Mouse (Mus musculus): ENCODE data around the gene Sdk2. TPM values are rescaled to one million over a fixed set of nuclear protein-coding genes. Genes with fewer than 3 reads are reported as not detected.

Sdk2 gene
- total RNA-seq, 2 experiments from 2014 or later, result 0.23 to 0.84 TPM

DNA sequence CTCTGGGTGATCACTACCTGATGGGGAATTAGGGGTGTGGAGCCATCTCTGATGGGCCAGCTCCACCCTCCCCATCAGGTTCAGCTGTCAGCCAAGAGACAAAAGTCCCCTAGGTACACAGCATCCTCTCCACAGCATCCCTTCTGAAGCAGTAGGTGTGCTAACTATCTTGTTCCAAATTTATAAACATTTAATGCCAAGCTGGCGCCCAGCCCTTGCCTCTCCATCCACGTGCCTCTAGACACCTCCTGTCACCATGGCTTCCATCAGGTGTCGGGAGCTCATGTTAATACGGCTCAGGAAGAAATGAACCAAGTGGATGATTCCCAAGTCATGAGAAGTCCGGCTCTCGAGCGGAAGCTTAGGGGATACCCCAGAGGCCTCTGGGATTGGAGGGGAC is 62.2 kb downstream of the Sdk2 start:
- Histone ChIP-seq H3K27ac (no peak overlapping the region), H3K4me3 (no peak overlapping the region)
- DNase-seq, result no peak
- intact Hi-C loops (cut with DNase I), result no loop called here
- no peak for TF ChIP-seq CTCF (IDR thresholded peaks at IDR 0.05)

DNA sequence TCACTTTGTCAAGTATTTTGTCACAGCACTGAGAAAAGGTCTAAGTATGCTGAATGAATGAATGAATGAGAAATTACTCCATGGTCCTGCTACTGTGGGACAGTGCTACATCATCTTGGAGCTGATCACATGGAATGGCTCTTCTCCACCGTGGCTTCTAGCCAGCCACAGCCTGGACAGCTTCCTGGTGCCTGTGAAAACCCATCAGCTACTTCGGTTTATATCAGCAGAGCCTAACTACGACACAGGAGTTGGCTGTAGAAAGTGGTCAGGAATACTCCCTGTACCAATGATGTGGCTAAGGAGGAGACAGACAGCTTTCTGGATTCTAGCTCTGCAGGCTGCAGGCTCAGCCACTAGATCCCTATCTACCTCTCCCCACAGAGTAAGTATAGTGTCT is 63.7 kb downstream of the Sdk2 start:
- peak; percentile 38 for DNase-seq
- no peak for TF ChIP-seq CTCF (IDR thresholded peaks at IDR 0.05)
- Histone ChIP-seq H3K27ac (no peak overlapping the region), H3K4me3 (no peak overlapping the region)
- intact Hi-C loops (cut with DNase I), result no loop called here

DNA sequence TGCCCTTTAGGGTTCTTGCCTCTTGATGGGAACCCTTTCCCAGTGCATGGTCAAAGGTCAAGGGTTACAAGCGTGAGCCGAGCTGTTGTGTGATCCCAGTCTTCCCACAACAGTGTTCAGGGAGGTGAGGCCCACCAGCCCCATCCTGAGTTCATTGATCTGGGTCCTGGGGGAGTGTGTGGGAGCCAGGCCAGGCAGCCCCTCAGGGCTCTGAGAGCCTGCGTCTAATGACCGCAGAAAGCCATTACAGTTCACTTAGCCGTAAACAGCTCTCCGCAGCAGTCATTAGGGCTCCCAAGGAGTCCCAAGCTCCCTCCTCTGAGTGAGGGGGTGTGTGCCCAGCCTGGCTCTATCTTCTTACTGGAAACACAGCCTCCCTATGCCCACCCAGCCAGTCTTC is 66.8 kb downstream of the Sdk2 start:
- no peak for TF ChIP-seq CTCF (IDR thresholded peaks at IDR 0.05)
- intact Hi-C loops (cut with DNase I), result no loop called here
- H3K27ac ChIP-seq, result no peak overlapping the region
- DNase-seq, result no peak
- no peak overlapping the region for H3K4me3 ChIP-seq

DNA sequence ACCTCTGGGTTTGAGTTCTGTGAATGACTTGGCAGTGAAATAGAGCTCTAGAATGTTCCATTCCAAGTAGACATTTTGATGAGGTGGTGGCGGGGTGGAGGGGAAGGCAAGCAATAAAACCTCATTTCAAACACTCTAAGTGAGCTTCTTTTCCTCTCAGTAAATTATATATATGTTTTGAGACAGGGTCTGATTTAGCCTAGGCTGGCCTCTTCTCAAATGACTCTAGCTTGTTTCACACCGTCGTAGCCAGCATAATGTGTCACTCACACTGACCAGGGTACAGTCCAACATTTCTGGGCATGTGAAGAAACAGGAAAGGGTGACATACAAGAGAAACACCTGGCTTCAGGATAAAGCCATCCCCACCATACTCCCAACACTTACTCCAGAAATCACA is 68.1 kb downstream of the Sdk2 start:
- no peak for TF ChIP-seq CTCF (IDR thresholded peaks at IDR 0.05)
- no peak overlapping the region for H3K4me3 ChIP-seq
- intact Hi-C loops (cut with DNase I), result no loop called here
- no peak for DNase-seq
- H3K27ac ChIP-seq, result no peak overlapping the region

DNA sequence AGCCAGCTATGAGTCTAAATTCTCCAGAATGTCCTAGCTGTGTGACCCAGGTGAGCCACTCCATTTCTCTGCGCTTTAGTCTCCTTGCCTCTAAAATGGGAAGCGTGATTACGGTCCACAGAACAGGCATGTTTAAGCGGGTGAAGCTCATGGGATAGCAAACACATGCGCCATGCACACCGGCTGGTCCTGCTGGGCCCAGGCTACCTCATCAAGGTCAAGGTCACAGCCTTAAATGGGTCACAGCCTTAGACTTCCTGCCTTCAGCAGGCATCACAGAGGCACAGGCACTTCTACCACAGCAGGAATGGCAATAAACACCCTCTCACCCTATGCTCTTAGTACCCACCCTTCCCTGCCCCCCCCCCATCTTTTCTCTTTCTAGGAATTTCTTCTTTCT is 72.9 kb downstream of the Sdk2 start:
- Histone ChIP-seq H3K27ac (no peak overlapping the region), H3K4me3 (no peak overlapping the region)
- intact Hi-C loops (cut with DNase I), result no loop called here
- no peak for TF ChIP-seq CTCF (IDR thresholded peaks at IDR 0.05)
- DNase-seq, result no peak

DNA sequence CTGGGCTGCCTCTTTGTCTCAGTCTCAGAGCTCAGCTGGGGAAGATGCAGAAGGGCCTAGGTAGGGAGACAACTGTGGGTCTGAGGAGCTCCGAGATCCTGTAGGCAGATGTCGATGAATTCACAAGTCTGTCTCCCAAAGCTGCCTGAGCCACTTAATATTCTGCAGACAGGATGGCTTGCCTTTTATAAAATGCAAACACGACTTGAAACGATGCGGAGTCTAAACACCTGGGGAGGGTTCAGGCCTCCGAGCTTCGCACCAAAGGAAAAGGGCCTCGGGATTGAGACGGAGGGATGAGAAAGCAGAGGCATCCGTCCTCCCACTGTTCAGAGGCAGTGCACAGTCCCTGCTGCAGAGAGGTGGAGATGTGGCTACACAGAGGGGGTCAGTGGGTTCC is 74.0 kb downstream of the Sdk2 start:
- no peak for DNase-seq
- no peak for TF ChIP-seq CTCF (IDR thresholded peaks at IDR 0.05)
- H3K4me3 ChIP-seq, result no peak overlapping the region
- H3K27ac ChIP-seq, result no peak overlapping the region
- intact Hi-C loops (cut with DNase I), result no loop called here

DNA sequence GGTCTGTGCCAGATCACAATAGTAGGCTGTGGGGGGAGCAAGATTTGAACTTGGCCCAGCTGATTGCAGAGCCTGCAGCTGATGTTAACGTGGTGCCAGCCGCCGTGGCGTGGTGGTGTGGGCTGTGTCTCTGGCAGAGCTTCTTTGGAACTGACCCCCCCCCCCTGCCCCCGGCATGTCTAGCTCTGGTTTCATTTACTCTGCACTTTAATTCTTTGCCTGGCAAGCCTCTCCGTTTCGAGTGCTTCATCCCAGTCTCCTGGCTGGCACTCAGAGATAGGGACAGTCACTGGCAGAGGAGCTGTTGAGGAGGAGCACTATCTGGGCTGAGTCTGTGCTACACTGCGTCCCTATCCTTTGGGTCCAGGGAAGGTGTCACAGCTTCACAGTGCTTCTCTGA is 75.0 kb downstream of the Sdk2 start:
- DNase-seq, result peak; percentile 59
- H3K4me3 ChIP-seq, result no peak overlapping the region
- intact Hi-C loops (cut with DNase I), result no loop called here
- no peak for TF ChIP-seq CTCF (IDR thresholded peaks at IDR 0.05)
- no peak overlapping the region for H3K27ac ChIP-seq

DNA sequence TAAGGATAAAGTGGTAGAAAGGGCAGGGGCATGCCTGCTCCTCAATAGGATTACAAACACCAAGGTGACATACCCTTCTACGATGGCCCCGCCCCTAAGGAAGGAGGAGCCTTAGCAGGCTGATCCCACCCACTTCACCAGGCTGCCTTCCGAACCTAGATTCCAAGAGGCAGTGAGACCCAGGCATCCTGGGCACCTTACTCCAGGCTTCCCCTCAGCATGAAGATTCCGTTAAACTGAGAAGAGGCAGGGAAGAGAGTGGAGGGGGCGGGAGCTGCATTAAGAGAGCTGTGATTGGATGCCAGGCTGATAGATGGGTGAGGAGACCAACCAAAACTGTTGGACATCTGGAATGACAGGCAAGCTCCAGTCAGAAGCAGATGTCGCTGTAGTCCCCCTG is 76.4 kb downstream of the Sdk2 start:
- Histone ChIP-seq H3K27ac (no peak overlapping the region), H3K4me3 (peak overlapping the region; percentile 28)
- intact Hi-C loops (cut with DNase I), result no loop called here
- peak; percentile 59 for DNase-seq
- TF ChIP-seq CTCF (IDR thresholded peaks at IDR 0.05), result no peak

DNA sequence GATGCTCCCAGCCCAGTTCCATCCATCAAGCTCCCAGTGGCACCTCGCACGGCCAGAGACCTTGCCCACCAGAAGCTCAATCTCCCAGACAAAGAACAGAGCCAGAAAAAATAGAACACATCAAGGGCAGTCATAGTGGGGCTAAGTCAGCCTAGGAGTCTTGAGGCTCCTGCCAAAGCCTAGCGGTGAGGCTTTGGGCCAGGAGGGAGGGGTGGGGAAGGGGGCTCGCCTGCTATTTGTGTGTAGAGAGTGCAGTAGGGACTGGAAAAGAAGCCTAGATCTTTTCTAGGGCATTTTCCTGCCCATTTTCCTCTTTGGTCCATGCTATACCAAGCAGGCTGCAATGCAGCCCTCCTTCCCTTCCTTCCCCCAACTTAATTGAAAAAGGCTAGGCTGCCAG is 76.8 kb downstream of the Sdk2 start:
- no peak overlapping the region for H3K4me3 ChIP-seq
- intact Hi-C loops (cut with DNase I), result no loop called here
- H3K27ac ChIP-seq, result no peak overlapping the region
- no peak for DNase-seq
- TF ChIP-seq CTCF (IDR thresholded peaks at IDR 0.05), result no peak

DNA sequence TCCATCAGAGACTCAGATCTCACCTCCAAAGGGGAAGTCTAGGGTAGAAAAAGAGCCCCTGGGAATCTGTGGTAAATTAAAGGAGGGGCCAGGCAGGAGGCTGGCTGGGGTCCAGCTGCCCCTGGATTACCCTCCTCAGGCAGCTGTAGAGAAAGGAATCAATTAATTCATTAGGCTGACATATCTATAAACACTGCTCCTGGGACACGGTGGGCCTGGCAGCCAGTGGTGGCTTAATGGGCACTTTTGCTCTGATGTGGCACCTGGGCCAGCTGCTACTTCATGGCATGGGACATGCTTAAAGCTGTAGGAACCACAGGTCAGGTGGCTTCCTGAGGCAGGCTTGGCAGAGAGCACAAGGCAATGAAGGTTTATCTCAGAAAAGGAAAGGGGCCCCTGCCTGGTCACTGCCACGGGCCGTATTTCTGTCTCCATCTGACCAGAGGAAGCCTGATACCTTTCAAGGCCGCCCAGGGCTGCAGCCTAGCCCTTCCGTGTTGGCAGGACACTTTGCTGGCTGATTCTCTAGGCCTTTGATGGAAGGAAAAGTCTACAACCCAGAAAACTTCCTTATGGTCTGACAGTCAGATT is 80.9 kb downstream of the Sdk2 start:
- TF ChIP-seq CTCF (IDR thresholded peaks at IDR 0.05), result no peak
- intact Hi-C loops (cut with DNase I), result no loop called here
- Histone ChIP-seq H3K4me3 (no peak overlapping the region), H3K27ac (no peak overlapping the region)
- no peak for DNase-seq

DNA sequence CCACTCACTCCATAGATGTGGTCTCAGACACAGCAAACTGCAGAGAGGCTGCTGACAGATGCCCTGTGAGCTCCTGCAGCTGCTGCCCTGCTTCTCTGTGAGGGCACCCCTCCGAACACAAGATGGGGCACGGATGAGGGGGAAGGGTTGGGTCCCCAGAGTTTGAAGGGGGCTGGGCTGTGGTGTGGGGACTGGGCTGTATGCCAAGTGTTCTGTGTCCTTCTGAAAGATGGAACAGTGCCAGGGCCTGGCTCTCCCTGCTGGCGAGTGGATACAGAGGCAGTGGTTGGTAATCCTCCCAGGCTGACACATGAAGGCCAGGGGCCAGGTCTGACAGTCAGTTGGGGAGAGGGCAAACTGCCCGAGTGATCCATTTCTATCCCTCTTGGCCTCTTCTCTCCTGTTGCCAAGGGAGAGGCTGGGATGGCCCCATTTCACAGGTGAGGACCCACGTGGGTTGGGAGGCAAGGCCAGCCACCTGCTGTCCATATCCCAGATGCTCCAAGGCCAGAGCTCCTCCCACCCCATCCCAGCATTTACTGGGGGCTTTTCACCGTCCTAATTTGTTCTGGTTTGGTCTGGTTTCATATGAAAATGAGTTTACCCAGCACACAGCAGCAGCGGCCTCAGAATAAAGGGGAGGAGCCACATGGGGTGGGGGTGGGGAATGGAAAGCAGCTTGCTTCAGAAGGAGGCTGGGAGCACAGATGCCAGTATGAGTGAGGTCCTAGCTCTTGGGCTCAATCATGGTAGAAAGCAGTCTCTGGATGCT is 84.9 kb downstream of the Sdk2 start:
- intact Hi-C loops (cut with DNase I), result no loop called here
- no peak overlapping the region for H3K27ac ChIP-seq
- DNase-seq, result no peak
- no peak overlapping the region for H3K4me3 ChIP-seq
- TF ChIP-seq CTCF (IDR thresholded peaks at IDR 0.05), result no peak

DNA sequence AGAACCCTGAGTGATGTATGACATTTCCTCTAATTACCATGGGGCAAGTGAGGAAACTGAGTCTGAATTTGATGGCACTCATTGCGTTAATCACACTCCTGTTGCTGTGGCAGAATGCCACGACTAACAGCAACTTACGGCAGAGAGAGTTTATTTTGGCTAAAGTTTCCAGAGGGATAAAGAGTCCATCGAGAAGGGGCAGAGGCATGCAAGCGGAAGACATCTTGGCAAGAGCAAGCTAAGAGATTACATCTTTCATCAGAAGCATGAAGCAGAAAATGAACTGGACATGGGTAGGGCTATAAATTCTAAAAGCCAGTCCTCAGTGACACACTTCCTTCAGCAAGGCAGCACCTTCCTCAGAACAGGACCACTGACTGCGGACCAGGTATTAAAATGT is 85.8 kb downstream of the Sdk2 start:
- TF ChIP-seq CTCF (IDR thresholded peaks at IDR 0.05), result no peak
- Histone ChIP-seq H3K27ac (no peak overlapping the region), H3K4me3 (no peak overlapping the region)
- DNase-seq, result no peak
- intact Hi-C loops (cut with DNase I), result no loop called here

DNA sequence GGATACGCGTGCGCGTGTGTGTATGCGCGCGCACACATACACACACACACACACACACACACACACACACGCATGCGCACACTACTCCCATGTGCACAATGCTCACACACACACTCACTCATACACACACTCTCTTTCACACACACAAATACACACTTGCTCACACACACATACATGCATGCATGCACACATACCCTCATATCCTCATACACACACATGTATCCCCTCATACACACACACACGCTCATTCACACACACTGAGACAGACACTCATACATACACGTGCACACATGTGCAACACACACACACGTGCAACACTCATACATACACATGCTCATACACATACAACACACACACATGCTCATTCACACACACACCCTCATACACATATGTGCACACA is 88.5 kb downstream of the Sdk2 start:
- DNase-seq, result no peak
- Histone ChIP-seq H3K4me3 (no peak overlapping the region), H3K27ac (no peak overlapping the region)
- TF ChIP-seq CTCF (IDR thresholded peaks at IDR 0.05), result no peak
- intact Hi-C loops (cut with DNase I), result no loop called here

DNA sequence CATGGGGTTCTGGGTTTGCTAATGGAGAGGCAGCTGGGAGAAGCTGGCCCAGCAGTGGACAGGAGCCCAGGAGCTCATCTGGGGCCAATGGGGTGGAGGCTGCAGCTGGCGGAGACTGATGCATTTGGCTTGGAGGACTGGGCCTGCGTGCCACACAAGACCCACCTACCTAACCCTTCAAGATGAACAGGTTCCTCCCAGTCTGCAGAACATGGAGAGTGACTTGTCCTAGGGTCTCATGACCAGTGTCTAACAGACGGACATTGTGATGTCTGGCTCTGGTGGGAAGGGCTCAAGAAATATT is 91.2 kb downstream of the Sdk2 start:
- DNase-seq, result no peak
- intact Hi-C loops (cut with DNase I), result no loop called here
- H3K27ac ChIP-seq, result no peak overlapping the region
- no peak overlapping the region for H3K4me3 ChIP-seq
- no peak for TF ChIP-seq CTCF (IDR thresholded peaks at IDR 0.05)
